Mouse (Mus musculus) ovary, adult 18-20 months (tissue): ENCODE data around the gene Mad2l1bp.

Experiments used
- DNase-seq: peaks from one replicate; pipeline ENCODE4 v3.0.0; 2022; ENCODE audit warnings: low spot score, mixed read lengths

Gene Mad2l1bp

DNA sequence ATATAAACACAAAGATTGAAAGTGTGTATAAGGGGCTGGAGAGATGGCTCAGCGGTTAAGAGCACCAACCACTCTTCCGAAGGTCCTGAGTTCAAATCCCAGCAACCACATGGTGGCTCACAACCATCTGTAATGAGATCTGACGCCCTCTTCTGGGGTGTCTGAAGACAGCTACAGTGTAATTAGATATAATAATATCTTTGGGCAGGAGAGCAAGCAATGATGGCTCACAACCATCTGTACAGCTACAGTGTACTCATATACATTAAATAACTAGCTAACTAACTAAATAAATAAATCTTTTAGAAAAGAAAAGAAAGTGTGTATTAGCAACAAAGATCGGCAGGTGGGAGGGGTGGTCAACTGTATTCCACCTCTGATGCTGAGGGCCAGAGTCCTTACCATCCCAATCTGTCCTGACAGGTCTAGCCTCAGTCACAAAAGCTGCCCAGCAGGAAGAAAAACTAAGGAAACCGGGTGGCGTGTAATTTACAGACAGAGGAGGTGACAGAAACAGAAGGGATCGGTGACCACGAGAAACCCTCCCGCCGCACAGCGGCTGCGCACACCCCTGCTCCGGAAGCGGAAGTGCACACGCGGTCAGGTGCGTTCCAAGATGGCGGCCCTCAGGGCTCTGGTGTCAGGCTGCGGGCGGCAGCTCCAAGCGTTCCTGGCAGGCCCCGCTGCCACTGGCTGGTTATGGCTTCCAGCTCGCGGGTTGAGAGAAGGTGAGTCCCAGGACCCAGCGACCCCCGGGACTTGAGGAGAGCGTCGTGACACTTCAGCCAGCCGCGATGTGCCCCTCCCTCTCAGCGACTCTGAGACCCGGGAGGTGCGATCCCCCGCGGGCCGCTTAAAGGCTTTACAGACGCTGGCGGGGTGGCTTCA, 42.7 kb downstream of the Mad2l1bp start, which contains the start of gene Mrps18a:
Gene Mrps18a (plus strand): TSS at position 585 of the 888 bp plus-strand sequence.
- peak; percentile 68 for DNase-seq

GRCm38 (mm10) chr17:46108286-46108685, 45.1 kb downstream of the Mad2l1bp start:
- no peak for DNase-seq

DNA sequence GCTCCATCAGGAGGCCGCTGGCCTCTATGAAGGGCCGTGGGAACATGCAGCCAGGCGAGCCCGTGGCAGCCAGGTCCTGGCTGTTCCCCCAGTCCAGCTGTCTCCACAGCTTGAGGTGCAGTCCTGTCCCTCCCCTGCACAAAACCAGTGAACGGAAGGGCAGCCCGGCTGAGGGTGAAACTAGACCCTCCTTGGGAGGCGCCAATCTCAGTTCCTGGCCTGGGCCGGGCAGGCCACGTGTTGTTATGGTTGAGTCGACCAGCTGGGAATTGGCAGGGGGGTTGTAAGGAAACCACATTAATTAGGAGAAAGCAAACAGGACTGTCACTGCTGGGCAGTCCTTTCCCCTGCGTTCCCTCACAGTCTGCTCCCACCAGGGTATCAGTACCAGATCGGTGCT, 48.9 kb downstream of the Mad2l1bp start:
- DNase-seq, result no peak

- no peak for DNase-seq
Measured at GRCm38 (mm10) chr17:46102608-46103159, 50.7 kb downstream of the Mad2l1bp start.

DNA sequence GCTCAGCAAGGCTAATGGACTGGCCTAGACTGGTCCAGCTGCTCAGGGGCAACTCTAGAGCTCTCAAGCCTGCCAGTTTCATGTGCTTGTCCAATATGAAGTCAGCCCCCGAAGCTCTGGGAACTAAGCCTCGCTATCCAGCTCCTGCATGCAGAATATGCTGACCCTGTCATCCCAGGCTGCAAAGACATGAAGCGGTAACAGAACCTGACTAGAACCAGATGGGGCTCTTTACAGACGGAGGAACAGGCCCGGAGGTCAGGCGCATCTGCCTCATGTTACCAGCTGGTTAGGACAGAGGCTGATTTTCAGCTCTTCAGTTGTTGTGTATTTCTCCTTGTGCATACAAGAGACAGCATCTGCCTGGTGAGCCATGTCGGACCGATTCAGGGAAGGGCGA, 51.4 kb downstream of the Mad2l1bp start:
- DNase-seq, result no peak

DNA sequence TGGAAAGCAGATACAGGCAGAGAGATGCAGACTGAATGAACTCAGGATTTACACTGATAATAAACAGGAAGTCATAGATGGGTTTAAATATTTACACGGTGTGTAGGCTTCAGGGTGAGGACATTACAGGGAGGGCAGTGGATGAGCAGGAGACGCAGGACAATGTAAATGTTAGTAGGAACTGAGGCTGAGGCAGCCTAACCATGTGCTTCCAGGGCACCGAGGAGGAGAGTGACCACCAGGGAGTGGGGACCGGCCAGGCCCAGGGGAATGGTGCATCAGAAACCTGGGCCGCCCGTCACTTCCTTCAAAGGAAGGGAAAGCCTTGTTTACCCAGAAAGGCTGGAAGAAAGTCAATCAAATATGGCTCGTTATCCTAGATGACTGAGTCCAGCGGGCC, 54.8 kb downstream of the Mad2l1bp start:
- DNase-seq, result no peak
